Mouse (Mus musculus) E14TG2a.4 (cell line): ENCODE measurements around the gene Cdyl2.

ENCODE experiments used
- CTCF ChIP-seq: conservative IDR thresholded peaks from 2 replicates; pipeline ENCODE4 v1.5.1; 2014; ENCODE audit warnings: low read length
- POU5F1 ChIP-seq: IDR thresholded peaks from 2 replicates; pipeline ENCODE4 v1.6.1; 2014; ENCODE audit warnings: low read length, borderline replicate concordance

DNA sequence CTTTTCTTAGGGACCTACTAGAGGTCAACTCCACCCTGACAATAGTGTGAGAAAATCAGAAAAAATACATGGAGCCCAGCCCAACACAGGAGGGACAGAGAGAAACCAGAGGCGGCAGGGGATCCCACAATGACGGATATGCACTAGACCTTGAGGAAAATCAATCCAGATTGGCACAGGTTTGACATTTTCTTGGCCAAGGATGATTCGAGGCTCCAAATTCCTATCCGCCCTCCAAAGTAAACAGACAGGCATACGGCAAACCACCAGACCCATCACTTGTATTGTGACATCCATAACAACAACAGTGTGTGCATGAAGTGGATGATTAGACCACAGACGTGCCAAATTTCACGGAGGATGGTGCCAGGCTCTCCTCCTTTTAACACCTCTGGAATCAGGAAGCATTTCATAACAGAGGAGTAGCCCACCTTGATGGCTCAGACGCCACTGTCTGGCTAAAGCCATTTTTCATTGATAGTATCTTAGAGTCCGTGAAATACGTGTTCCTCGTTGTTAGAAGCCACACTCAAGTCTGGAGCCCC, 65.9 kb downstream of the Cdyl2 start:
- TF ChIP-seq CTCF (no peak), POU5F1 (no peak)
